Mouse (Mus musculus) neural tube, embryonic 14.5 days (tissue): ENCODE results near the gene Gsta4. TPM values are rescaled to one million over a fixed set of nuclear protein-coding genes. Genes with fewer than 3 reads are reported as not detected.
A peak's percentile ranks its signal among the peaks of the same experiment; 100 is the strongest.
"Not testable (repeated sequence)": the region's sequence is repeated elsewhere in the genome, so short reads cannot be mapped to it uniquely, and the experiment has no call there.

ENCODE experiments used
- ATAC-seq: fragments of 200-750 bp; cut with Nextera tagmentation; 2 replicates; pipeline ENCODE4 v1.8.0; 2017; ENCODE audit warnings: low read depth, mild to moderate bottlenecking, moderate TSS enrichment, moderate library complexity
- H3K27ac ChIP-seq: fragments of 300-500 bp; sonication (generic); 2 replicates; pipeline ENCODE4 v1.5.1; 2014; ENCODE audit warnings: low read depth, mild to moderate bottlenecking, control low read depth, low read length, moderate library complexity, mixed read lengths
- H3K27me3 ChIP-seq: fragments of 300-500 bp; sonication (generic); 2 replicates; pipeline ENCODE4 v1.6.1; 2014; ENCODE audit warnings: low read length; ENCODE audit not compliant: control insufficient read depth, insufficient read depth
- H3K36me3 ChIP-seq: fragments of 300-500 bp; sonication (generic); 2 replicates; pipeline ENCODE4 v1.6.1; 2014; ENCODE audit warnings: low read length, mixed read lengths; ENCODE audit not compliant: control insufficient read depth, insufficient read depth
- H3K4me1 ChIP-seq: fragments of 300-500 bp; sonication (generic); 2 replicates; pipeline ENCODE4 v1.6.1; 2014; ENCODE audit warnings: low read length; ENCODE audit not compliant: control insufficient read depth, insufficient read depth
- H3K4me2 ChIP-seq: fragments of 300-500 bp; sonication (generic); 2 replicates; pipeline ENCODE4 v1.6.1; 2014; ENCODE audit warnings: mild to moderate bottlenecking, low read depth, low read length, control low read depth
- H3K4me3 ChIP-seq: fragments of 300-500 bp; sonication (generic); 2 replicates; pipeline ENCODE4 v1.5.1; 2014; ENCODE audit warnings: low read depth, low read length, control low read depth, mixed read lengths
- H3K9ac ChIP-seq: fragments of 300-500 bp; sonication (generic); replicated peaks from 2 replicates; pipeline ENCODE4 v1.6.1; 2014; ENCODE audit warnings: low read depth, mild to moderate bottlenecking, control low read depth, low read length, mixed read lengths
- H3K9me3 ChIP-seq: fragments of 300-500 bp; sonication (generic); 2 replicates; pipeline ENCODE4 v1.6.1; 2016; ENCODE audit warnings: low read length; ENCODE audit not compliant: control insufficient read depth
- WGBS: fragments of 180-500 bp; shearing (Covaris S2); extraction: QIAGEN DNeasy Blood & Tissue Kit; methylation state at CpG from one replicate; pipeline ENCODE4 v1.1.7; 2014; 5-methylcytosine and 5-hydroxymethylcytosine counted together
- polyA plus RNA-seq: library from polyadenylated mRNA; unstranded; fragments of >200 nt; fragmentation: Nextera tagmentation; extraction: Ambion mirVana; gene quantifications from 2 replicates; pipeline ENCODE4 v1.2.1, GENCODE M21; 2014

Gsta4 gene
- 34.4 and 34.9 TPM in 2 replicates for polyA plus RNA-seq

GRCm38 (mm10) chr9:78182474-78182873 lies at the start of gene Gsta4:
Gene Gsta4 (plus strand): TSS chr9:78182774.
- not testable (repeated sequence) for H3K4me3 ChIP-seq, H3K4me2 ChIP-seq, H3K27me3 ChIP-seq, H3K9ac ChIP-seq, H3K36me3 ChIP-seq, ATAC-seq, H3K27ac ChIP-seq, H3K4me1 ChIP-seq, H3K9me3 ChIP-seq
- WGBS, result 98% methylated on average over 4 of the region's 7 CpGs

GRCm38 (mm10) chr9:78135658-78136057 lies 46.9 kb upstream of the Gsta4 start:
- Histone ChIP-seq H3K4me3 (no peak overlapping the region), H3K27ac (no peak overlapping the region), H3K9me3 (no peaks in the 10 kb centered on the region), H3K27me3 (no peaks in the 10 kb centered on the region), H3K4me1 (0 out of 2 replicates have a peak, but pooled peaks cover 6% of the 10 kb centered on the region), H3K4me2 (no peak overlapping the region), H3K9ac (no peak overlapping the region), H3K36me3 (peaks cover 14% of the 10 kb centered on the region; the same call in 1 of the 2 replicates)
- ATAC-seq, result peak; percentile 53; the same call in 1 of the 2 replicates
- 28% methylated on average over 7 of the region's 7 CpGs for WGBS

- H3K9ac ChIP-seq, result no peak overlapping the region
- H3K27me3 ChIP-seq, result no peaks in the 10 kb centered on the region
- no peak for ATAC-seq
- no peak overlapping the region for H3K4me3 ChIP-seq
- no peak overlapping the region for H3K27ac ChIP-seq
- H3K36me3 ChIP-seq, result peaks cover 22% of the 10 kb centered on the region; the same call in 1 of the 2 replicates
- H3K4me2 ChIP-seq, result no peak overlapping the region
- H3K4me1 ChIP-seq, result 0 out of 2 replicates have a peak, but pooled peaks cover 6% of the 10 kb centered on the region
- WGBS, result 89% methylated on average over 9 of the region's 9 CpGs
- H3K9me3 ChIP-seq, result no peaks in the 10 kb centered on the region
Measured at GRCm38 (mm10) chr9:78138044-78138676, 44.4 kb upstream of the Gsta4 start.

GRCm38 (mm10) chr9:78139463-78139862 lies 43.1 kb upstream of the Gsta4 start:
- peaks cover 30% of the 10 kb centered on the region; the same call in 1 of the 2 replicates for H3K36me3 ChIP-seq
- WGBS, result 88% methylated on average over 4 of the region's 4 CpGs

GRCm38 (mm10) chr9:78146099-78146498 lies 36.5 kb upstream of the Gsta4 start:
- Histone ChIP-seq H3K36me3 (peaks cover 31% of the 10 kb centered on the region; the same call in 1 of the 2 replicates), H3K9ac (no peak overlapping the region), H3K27ac (no peak overlapping the region), H3K9me3 (no peaks in the 10 kb centered on the region), H3K4me1 (no peaks in the 10 kb centered on the region), H3K4me3 (no peak overlapping the region), H3K27me3 (no peaks in the 10 kb centered on the region), H3K4me2 (no peak overlapping the region)
- peak; percentile 61; the same call in 1 of the 2 replicates for ATAC-seq
- 60% methylated on average over 4 of the region's 4 CpGs for WGBS

More at GRCm38 (mm10) chr9:78139463-78139862, 43.1 kb upstream of the Gsta4 start:
- Histone ChIP-seq H3K9ac (no peak overlapping the region), H3K4me3 (no peak overlapping the region), H3K4me2 (no peak overlapping the region), H3K27ac (no peak overlapping the region), H3K27me3 (no peaks in the 10 kb centered on the region), H3K4me1 (0 out of 2 replicates have a peak, but pooled peaks cover 6% of the 10 kb centered on the region), H3K9me3 (no peaks in the 10 kb centered on the region)
- ATAC-seq, result no peak

- Histone ChIP-seq H3K9me3 (no peaks in the 10 kb centered on the region), H3K36me3 (peaks cover 26% of the 10 kb centered on the region; the same call in 1 of the 2 replicates), H3K27me3 (no peaks in the 10 kb centered on the region), H3K4me1 (no peaks in the 10 kb centered on the region), H3K4me3 (no peak overlapping the region), H3K9ac (no peak overlapping the region), H3K4me2 (no peak overlapping the region), H3K27ac (no peak overlapping the region)
- no peak for ATAC-seq
- 80% methylated on average over 6 of the region's 6 CpGs for WGBS
Measured at GRCm38 (mm10) chr9:78146627-78147026, 35.9 kb upstream of the Gsta4 start.

GRCm38 (mm10) chr9:78148149-78148548 lies 34.4 kb upstream of the Gsta4 start:
- H3K27ac ChIP-seq, result no peak overlapping the region
- no peaks in the 10 kb centered on the region for H3K27me3 ChIP-seq
- no peaks in the 10 kb centered on the region for H3K4me1 ChIP-seq
- H3K9me3 ChIP-seq, result no peaks in the 10 kb centered on the region
- H3K9ac ChIP-seq, result no peak overlapping the region
- H3K4me2 ChIP-seq, result no peak overlapping the region
- 95% methylated on average over 6 of the region's 6 CpGs for WGBS
- H3K36me3 ChIP-seq, result peaks cover 18% of the 10 kb centered on the region; the same call in 1 of the 2 replicates
- no peak overlapping the region for H3K4me3 ChIP-seq
- ATAC-seq, result no peak

GRCm38 (mm10) chr9:78149770-78150169 lies 32.8 kb upstream of the Gsta4 start:
- WGBS, result 78% methylated on average over 2 of the region's 2 CpGs
- not testable (repeated sequence) for H3K27me3 ChIP-seq, H3K4me1 ChIP-seq, H3K4me2 ChIP-seq, H3K9ac ChIP-seq, ATAC-seq, H3K27ac ChIP-seq, H3K9me3 ChIP-seq, H3K4me3 ChIP-seq
- H3K36me3 ChIP-seq, result peaks cover 12% of the 10 kb centered on the region; the same call in 1 of the 2 replicates

GRCm38 (mm10) chr9:78154211-78154977 lies 28.2 kb upstream of the Gsta4 start:
- Histone ChIP-seq H3K27ac (no peak overlapping the region), H3K27me3 (no peaks in the 10 kb centered on the region), H3K9ac (no peak overlapping the region), H3K9me3 (no peaks in the 10 kb centered on the region), H3K4me3 (no peak overlapping the region), H3K36me3 (peaks cover 39% of the 10 kb centered on the region), H3K4me2 (no peak overlapping the region), H3K4me1 (no peaks in the 10 kb centered on the region)
- no peak for ATAC-seq
- 82% methylated on average over 11 of the region's 11 CpGs for WGBS
